Mouse (Mus musculus): ENCODE measurements at regions not wholly inside any gene's neighbourhood (a gene's known extent, or its start where the extent isn't known, plus 50 kb on each side); places are given as distances from the start of the nearest gene placed in this dataset.

DNA sequence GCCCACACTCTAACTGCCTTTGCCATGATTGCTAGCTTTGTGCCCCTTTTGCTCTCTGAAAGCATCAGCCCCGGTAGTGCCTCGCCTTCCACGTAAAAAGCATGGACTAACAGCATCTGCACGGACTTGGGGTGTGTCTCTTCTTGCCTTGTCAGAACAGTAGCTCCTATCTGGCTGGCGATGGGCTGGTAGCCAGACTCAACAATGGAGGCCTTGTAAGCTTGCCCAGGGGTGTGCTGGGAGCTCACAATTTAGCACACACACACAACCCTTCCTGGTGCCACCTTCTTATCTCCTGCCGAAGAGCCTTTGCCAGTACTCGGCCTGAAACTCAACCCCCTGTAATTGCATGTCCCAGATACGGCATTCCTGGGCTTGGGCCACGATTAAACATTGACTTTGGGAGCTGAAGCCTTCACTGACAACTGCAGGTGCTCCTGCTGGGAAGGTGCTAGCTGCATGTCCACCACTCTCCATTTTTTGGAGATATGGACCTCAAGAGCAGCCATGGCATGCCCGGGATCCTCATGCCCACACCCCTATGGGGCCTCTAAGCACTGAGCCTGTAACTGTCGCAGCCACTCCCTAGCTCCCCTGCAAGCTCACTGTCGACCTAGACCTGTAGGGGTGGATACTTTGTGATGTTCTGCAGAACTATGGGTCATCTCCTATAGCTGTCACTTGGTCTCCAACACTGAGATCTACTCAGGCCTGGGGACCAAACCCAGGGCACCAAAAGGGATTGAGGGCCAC is 166.7 kb upstream of the Haao start:
- ChIA-PET CTCF (interaction anchor here (1.1 to 1.4 kb wide), 3 partner anchors 11 to 16 kb away, joined by 3 to 7 read pairs (median 4); no protein-coding TSS in a partner anchor), POLR2A (no interaction called here)
- in situ Hi-C loops (cut with MboI; ENCODE audit: low pct_unique_long_range_greater_than_20kb), result no loop called here
- H3K27me3 ChIP-seq, result no peaks in the 10 kb centered on the region
- ATAC-seq (no peak), DNase-seq (ENCODE audit: low read depth, low spot score) (no peak)
- no peak for TF ChIP-seq CTCF (IDR thresholded peaks at IDR 0.05)

GRCm38 (mm10) chr17:84010492-84011060 is 162.8 kb upstream of the Haao start:
- no peak for TF ChIP-seq CTCF (IDR thresholded peaks at IDR 0.05)
- ChIA-PET POLR2A (no interaction called here), CTCF (interaction anchor here (0.8 kb wide), 1 partner anchor 31 kb away, joined by 3 read pairs; no protein-coding TSS in a partner anchor)
- H3K27me3 ChIP-seq, result no peaks in the 10 kb centered on the region
- ATAC-seq, result no peak
- no peak for DNase-seq (ENCODE audit: low read depth, low spot score)
- in situ Hi-C loops (cut with MboI; ENCODE audit: low pct_unique_long_range_greater_than_20kb), result no loop called here

GRCm38 (mm10) chr17:84009966-84010365 is 162.2 kb upstream of the Haao start:
- no peak for ATAC-seq
- TF ChIP-seq CTCF (IDR thresholded peaks at IDR 0.05), result no peak
- ChIA-PET CTCF (interaction anchor here (1.6 to 3.0 kb wide), 2 partner anchors 9 to 12 kb away, joined by 4 to 11 read pairs; no protein-coding TSS in a partner anchor), POLR2A (no interaction called here)
- in situ Hi-C loops (cut with MboI; ENCODE audit: low pct_unique_long_range_greater_than_20kb), result no loop called here
- DNase-seq (ENCODE audit: low read depth, low spot score), result no peak
- no peaks in the 10 kb centered on the region for H3K27me3 ChIP-seq

DNA sequence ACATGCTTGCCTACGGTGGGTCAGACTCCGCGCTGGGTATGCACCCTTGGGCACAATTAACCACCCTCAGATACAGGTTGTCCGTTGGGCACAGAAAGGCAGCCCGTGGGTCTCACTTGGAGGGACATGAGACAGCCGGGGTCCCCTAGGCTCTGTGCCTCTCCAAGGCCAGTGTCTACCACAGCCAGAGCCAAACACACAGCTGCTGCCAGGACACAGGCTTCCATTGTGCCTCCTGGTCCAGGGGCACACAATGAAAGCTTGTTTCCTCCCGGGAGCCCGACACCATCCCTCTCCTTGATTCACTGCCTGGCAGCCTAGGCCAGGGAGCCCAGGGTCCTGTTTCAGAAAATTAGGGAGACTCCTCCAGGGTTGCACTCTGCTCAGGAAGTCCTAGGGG is 161.4 kb upstream of the Haao start:
- POLR2A ChIA-PET, result no interaction called here
- in situ Hi-C loops (cut with MboI; ENCODE audit: low pct_unique_long_range_greater_than_20kb), result no loop called here
- DNase-seq (ENCODE audit: low read depth, low spot score), result no peak
- CTCF ChIA-PET, result interaction anchor here (1.6 to 3.0 kb wide), 2 partner anchors 10 to 12 kb away, joined by 4 to 11 read pairs; no protein-coding TSS in a partner anchor
- TF ChIP-seq CTCF (IDR thresholded peaks at IDR 0.05), result no peak
- no peak for ATAC-seq
- no peaks in the 10 kb centered on the region for H3K27me3 ChIP-seq

GRCm38 (mm10) chr17:84008682-84009052 is 160.9 kb upstream of the Haao start:
- POLR2A ChIA-PET, result no interaction called here
- TF ChIP-seq CTCF (IDR thresholded peaks at IDR 0.05), result no peak
- DNase-seq (ENCODE audit: low read depth, low spot score) (no peak), ATAC-seq (no peak)
- in situ Hi-C loops (cut with MboI; ENCODE audit: low pct_unique_long_range_greater_than_20kb), result no loop called here
- H3K27me3 ChIP-seq, result no peaks in the 10 kb centered on the region
- CTCF ChIA-PET, result interaction anchor here (1.6 to 3.0 kb wide), 3 partner anchors 10 to 181 kb away, joined by 3 to 11 read pairs (median 4); no protein-coding TSS in a partner anchor

DNA sequence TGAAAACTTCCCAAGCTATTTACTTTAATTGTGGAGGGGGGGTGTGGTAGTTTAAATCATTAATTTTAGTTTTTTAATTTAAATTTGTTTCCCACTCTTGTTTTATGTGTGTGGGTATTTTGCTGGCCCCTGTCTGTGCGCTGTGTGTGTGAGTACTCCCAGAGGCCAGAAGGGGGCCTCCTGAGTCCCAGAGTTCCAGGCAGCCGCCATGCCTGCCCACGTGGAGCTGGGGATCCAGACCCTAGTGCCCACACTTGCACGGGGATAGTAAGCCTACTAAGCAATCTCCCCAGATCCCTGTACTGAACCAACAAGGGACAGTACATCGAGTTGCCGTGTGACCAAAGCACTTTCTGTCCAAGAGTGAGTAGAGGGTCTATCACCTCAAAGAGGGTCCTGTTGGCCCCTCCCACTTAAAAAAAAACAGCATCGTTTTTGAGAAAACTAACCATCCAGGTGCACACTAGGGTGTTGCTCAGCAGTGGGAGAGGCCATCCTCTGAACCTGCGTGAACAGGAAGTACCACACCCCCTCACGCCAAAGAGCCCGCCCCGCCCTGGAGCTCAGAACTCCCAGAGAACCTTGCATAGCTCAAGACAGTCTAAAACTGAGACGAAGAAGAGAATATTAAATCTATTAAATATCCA is 160.4 kb upstream of the Haao start:
- POLR2A ChIA-PET, result no interaction called here
- no peaks in the 10 kb centered on the region for H3K27me3 ChIP-seq
- no peak for TF ChIP-seq CTCF (IDR thresholded peaks at IDR 0.05)
- in situ Hi-C loops (cut with MboI; ENCODE audit: low pct_unique_long_range_greater_than_20kb), result no loop called here
- ATAC-seq (no peak), DNase-seq (ENCODE audit: low read depth, low spot score) (no peak)
- CTCF ChIA-PET, result interaction anchor here (1.6 to 3.0 kb wide), 3 partner anchors 11 to 181 kb away, joined by 3 to 11 read pairs (median 4); no protein-coding TSS in a partner anchor

DNA sequence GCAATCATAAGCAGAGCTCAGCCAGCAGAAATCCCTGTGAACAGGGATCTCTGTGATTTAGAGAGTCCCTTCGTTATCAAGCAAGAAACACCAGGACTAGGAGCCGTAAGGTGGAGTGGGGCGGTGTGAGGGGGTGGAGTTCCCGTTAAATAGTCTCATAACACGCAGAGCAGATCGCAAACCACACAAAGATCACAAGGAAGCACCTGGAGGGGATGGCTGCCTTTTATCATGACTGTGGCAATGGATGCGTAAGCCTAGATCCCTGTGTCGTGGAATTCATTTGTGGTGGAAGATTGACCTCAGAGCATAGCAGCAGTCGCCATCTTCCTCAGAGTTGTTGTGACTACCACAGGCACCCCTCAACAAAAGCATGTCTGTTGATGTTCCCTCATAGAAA is 159.0 kb upstream of the Haao start:
- in situ Hi-C loops (cut with MboI; ENCODE audit: low pct_unique_long_range_greater_than_20kb), result no loop called here
- H3K27me3 ChIP-seq, result no peaks in the 10 kb centered on the region
- ChIA-PET POLR2A (no interaction called here), CTCF (no interaction called here)
- no peak for TF ChIP-seq CTCF (IDR thresholded peaks at IDR 0.05)
- ATAC-seq (no peak), DNase-seq (ENCODE audit: low read depth, low spot score) (no peak)

DNA sequence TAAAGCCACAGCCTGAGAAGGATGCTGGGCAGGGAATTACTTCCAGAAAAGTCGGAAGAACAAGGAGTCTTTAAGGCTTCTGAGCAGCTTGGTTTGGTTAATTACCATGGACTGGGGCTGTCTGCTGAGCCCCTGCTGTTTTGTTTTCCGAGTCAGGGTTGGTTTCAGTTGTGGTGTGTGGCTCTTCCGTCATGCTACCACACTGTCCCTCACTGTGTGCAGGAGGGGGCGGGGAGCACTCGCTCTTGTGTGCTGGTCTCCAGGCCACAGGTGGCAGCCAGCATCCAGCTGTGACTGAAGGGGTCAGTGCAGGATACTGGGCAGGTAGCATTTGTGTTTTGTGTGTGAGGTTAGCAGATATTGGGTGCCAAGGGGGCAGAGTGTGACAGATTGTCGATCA is 156.5 kb upstream of the Haao start:
- ATAC-seq, result no peak
- TF ChIP-seq CTCF (IDR thresholded peaks at IDR 0.05), result no peak
- in situ Hi-C loops (cut with MboI; ENCODE audit: low pct_unique_long_range_greater_than_20kb), result no loop called here
- H3K27me3 ChIP-seq, result no peaks in the 10 kb centered on the region
- ChIA-PET CTCF (interaction anchor here (1.5 to 1.8 kb wide), 2 partner anchors 10 to 25 kb away, joined by 4 to 7 read pairs; no protein-coding TSS in a partner anchor), POLR2A (no interaction called here)
- DNase-seq (ENCODE audit: low read depth, low spot score), result no peak

DNA sequence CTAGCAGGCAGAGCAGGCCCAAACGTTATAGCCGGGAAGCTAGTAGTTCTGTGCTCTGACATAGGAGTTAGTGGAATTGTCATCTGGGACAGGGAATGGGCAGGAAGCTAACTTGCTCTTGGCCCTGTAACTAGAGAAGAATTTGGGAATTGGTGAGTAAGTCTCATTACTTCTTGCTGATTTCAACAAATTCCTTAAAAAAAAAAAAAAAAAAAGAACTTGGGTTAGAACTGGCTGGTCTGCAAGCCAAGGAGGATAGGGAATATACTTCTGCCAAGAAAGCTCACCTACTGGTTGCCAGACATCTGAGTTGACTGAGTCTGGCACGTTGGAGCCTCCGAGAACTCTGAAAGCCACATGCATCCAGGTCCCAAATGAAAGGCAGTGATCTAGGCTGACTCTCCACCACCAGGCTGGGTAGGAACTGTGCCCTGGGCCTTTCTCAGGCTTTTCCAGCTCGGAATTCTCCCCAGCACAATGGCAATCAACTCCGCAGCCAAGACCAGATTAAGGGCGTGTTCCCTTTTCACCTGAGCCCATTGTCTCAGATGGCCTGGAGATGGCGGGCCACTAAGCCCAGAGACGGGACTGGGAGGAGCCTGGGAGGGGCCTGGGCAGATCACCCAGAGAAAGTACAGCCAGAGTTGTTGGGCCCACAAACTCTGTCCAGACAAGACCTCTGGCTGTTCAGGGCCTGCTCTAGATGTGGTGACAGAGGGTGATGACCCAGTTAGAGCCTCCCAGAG is 155.9 kb upstream of the Haao start:
- CTCF ChIA-PET, result interaction anchor here (1.5 to 1.8 kb wide), 2 partner anchors 10 to 25 kb away, joined by 4 to 7 read pairs; no protein-coding TSS in a partner anchor
- in situ Hi-C loops (cut with MboI; ENCODE audit: low pct_unique_long_range_greater_than_20kb), result no loop called here

GRCm38 (mm10) chr17:84002939-84003338 is 155.2 kb upstream of the Haao start:
- DNase-seq (ENCODE audit: low read depth, low spot score) (no peak), ATAC-seq (no peak)
- POLR2A ChIA-PET, result no interaction called here
- TF ChIP-seq CTCF (IDR thresholded peaks at IDR 0.05), result no peak
- CTCF ChIA-PET, result interaction anchor here (1.3 to 1.8 kb wide), 3 partner anchors 11 to 26 kb away, joined by 3 to 7 read pairs (median 4); no protein-coding TSS in a partner anchor
- no peaks in the 10 kb centered on the region for H3K27me3 ChIP-seq
- in situ Hi-C loops (cut with MboI; ENCODE audit: low pct_unique_long_range_greater_than_20kb), result no loop called here

More for the DNA sequence above, 155.9 kb upstream of the Haao start:
- DNase-seq (ENCODE audit: low read depth, low spot score), result no peak
- H3K27me3 ChIP-seq, result no peaks in the 10 kb centered on the region
- no peak for ATAC-seq
- POLR2A ChIA-PET, result no interaction called here
- TF ChIP-seq CTCF (IDR thresholded peaks at IDR 0.05), result no peak
